Mouse (Mus musculus) right cerebral cortex, postnatal 4 days (tissue): Measurements from ENCODE around the gene Adgrf1.
"Not testable (repeated sequence)": the region's sequence is repeated elsewhere in the genome, so short reads cannot be mapped to it uniquely, and the experiment has no call there.

Source experiments
- DNase-seq: peaks from one replicate; pipeline ENCODE4 v3.0.0-alpha.2; 2022

The Adgrf1 gene

GRCm38 (mm10) chr17:43267046-43267749 is 2.9 kb upstream of the Adgrf1 start:
- DNase-seq = no peak

- no peak for DNase-seq
Measured at GRCm38 (mm10) chr17:43276220-43276619, 6.1 kb downstream of the Adgrf1 start.

- DNase-seq = peak; percentile 14
Measured at GRCm38 (mm10) chr17:43277223-43277622, 7.1 kb downstream of the Adgrf1 start.

GRCm38 (mm10) chr17:43279671-43280070 is 9.5 kb downstream of the Adgrf1 start:
- no peak for DNase-seq

GRCm38 (mm10) chr17:43282353-43282752 is 12.2 kb downstream of the Adgrf1 start:
- no peak for DNase-seq

GRCm38 (mm10) chr17:43282828-43283227 is 12.7 kb downstream of the Adgrf1 start:
- no peak for DNase-seq

- DNase-seq = no peak
Measured at GRCm38 (mm10) chr17:43299515-43299914, 29.4 kb downstream of the Adgrf1 start.

- no peak for DNase-seq
Measured at GRCm38 (mm10) chr17:43325986-43326671, 56.0 kb downstream of the Adgrf1 start.

GRCm38 (mm10) chr17:43326726-43327700 is 56.9 kb downstream of the Adgrf1 start:
- peak; percentile 33 for DNase-seq

GRCm38 (mm10) chr17:43327810-43328209 is 57.7 kb downstream of the Adgrf1 start:
- no peak for DNase-seq

GRCm38 (mm10) chr17:43329216-43329615 is 59.1 kb downstream of the Adgrf1 start:
- DNase-seq = no peak

GRCm38 (mm10) chr17:43329761-43330183 is 59.6 kb downstream of the Adgrf1 start:
- DNase-seq = no peak

- DNase-seq = no peak
Measured at GRCm38 (mm10) chr17:43332686-43333085, 62.6 kb downstream of the Adgrf1 start.

- DNase-seq = no peak
Measured at GRCm38 (mm10) chr17:43334074-43334473, 63.9 kb downstream of the Adgrf1 start.

- DNase-seq = no peak
Measured at GRCm38 (mm10) chr17:43337643-43338042, 67.5 kb downstream of the Adgrf1 start.

- no peak for DNase-seq
Measured at GRCm38 (mm10) chr17:43338279-43338678, 68.2 kb downstream of the Adgrf1 start.

GRCm38 (mm10) chr17:43346499-43346898 is 76.4 kb downstream of the Adgrf1 start:
- DNase-seq = not testable (repeated sequence)

GRCm38 (mm10) chr17:43357902-43358539 is 87.9 kb downstream of the Adgrf1 start:
- DNase-seq = no peak

GRCm38 (mm10) chr17:43359826-43360619 is 89.9 kb downstream of the Adgrf1 start, which contains the start of gene Adgrf5:
Adgrf5 (plus strand) TSS chr17:43360451.
- DNase-seq = no peak

- DNase-seq = no peak
Measured at GRCm38 (mm10) chr17:43361021-43361420, 90.9 kb downstream of the Adgrf1 start.

- no peak for DNase-seq
Measured at GRCm38 (mm10) chr17:43362362-43362761, 92.2 kb downstream of the Adgrf1 start.

- no peak for DNase-seq
Measured at GRCm38 (mm10) chr17:43362881-43363280, 92.8 kb downstream of the Adgrf1 start.
